Mouse (Mus musculus): ENCODE data around the gene Larp1.

The Larp1 gene

GRCm38 (mm10) chr11:58003734-58004133 is 5.1 kb upstream of the Larp1 start:
- DNase-seq = no peak

GRCm38 (mm10) chr11:58005110-58005509 is 3.8 kb upstream of the Larp1 start:
- DNase-seq = no peak

DNA sequence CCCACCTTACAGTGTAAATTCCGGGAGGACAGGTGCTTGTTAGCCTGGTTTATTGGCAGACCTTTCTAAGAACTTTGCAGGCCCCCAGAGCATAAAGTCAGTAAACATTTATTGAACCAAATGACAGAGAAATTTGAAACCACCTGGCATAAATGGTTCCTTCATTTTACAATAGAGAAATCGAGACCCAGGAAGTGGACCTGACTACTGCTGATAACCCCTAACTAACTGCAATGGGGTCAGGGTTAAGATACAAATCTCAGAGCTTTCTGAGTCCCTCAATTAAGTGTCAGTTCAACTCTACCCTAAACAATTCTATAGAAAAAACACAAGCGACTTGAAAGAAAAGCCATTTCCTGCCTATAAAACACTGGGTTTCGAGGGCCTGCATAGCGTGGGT is 851 bp upstream of the Larp1 start:
- no peak for DNase-seq

DNA sequence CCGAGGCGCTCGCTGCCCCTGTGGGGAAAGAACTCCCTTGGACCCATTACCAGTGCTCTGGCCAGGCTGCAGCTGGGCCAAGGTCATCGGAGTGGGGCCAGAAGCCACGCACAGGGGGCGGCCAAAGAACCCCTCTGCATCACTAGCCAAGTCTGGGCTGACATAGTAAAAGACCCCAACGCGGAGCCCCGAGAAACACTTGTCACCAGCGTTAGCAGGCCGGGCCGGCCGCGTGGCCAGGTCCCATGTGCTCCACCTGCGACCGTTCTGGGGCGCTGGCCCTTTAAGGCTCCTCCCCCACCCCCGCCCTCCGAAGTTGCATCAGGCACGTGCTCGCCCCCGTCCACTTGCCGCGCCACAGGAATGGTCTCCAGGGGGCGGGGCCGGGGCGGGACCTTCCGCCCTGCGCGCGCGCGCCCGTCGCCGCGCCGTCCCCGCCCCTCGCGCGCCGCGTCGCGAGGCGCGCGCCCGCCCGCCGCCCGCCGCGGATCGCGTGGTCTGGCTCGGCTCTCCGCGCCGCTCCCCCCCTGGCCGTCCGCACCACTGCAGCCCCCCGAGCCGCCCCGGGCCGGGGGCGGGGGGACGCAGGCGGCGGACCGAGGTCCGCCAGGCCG is 320 bp upstream of the Larp1 start:
- DNase-seq = peak; percentile 85

DNA sequence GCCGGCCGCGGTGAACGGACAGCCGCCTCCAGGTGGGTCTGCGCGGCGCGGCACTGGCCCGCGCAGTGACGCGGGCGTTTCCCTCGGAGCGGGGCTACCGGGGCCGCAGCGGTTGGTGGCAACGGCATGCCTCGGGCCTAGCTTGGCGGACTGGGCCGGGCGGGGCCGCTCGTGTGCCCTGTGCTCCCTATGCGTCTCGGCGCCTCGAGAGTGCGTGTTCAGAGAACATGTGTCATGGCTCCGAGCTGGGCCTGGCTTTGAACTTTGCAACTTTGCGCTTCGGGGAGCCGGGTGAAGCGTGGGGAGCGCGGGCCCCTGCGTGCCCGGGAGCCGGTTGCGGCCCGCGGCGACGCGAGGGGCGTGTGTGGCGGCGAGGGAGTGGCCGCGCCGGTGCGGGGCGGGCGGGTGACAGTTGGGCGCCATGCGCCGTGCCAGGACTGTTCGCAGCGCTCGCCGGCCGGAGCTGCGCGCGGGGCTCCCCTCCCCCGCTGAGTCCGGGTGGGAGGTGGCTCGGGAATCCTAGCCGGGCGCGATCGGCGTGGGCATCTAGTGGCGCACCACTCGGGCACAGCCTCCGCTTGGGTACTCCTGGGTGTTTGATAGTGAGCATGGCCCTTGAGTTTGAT is 765 bp downstream of the Larp1 start:
- DNase-seq = peak; percentile 62

DNA sequence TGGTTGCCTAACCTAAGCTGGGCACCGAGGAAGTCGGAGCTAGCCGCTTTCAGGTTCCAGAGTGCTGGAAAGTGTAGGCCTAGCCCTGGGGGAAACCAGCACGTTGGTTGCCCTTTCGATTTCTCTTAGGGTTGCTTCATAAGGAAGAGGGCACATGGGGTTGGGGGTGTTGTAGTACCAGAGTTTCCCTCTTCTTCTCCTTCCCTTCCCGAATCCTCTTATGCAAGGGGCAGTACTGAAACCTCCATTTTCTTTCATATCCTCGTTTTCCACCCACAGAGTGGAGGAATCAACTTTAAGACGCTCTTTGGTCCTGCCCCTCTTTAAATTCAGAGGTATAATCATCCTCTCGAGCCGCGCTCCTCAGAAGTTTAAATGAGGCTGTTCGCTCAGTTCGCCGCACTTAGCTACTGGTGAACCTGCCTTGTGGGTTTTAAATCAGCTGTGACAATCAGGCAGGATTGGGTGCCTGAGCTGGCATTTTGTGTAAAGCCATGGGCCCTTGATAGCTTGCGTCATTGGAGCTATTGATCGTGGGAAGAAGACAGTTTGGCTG is 1.4 kb downstream of the Larp1 start:
- DNase-seq = no peak

DNA sequence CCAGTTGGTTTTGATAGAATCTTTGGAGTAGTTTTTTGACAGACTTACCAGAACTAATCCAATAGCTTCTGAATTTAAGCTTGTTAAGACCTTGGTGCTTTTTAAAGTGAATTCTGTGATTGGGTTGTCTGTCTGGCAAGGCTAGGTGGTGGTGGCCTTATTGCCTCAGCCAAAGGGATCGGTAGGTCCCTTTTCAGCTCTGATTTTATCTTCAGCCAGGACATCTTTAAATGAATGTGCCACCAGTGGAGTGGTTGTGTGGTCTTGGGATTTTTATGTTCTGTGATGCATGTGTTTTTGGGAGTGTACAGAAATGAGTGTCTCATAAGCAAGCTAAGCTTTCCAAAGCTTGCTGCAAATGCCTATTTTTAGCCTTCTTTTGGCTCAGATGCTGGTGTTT is 2.1 kb downstream of the Larp1 start:
- DNase-seq = no peak

GRCm38 (mm10) chr11:58011813-58012212 is 2.9 kb downstream of the Larp1 start:
- no peak for DNase-seq

DNA sequence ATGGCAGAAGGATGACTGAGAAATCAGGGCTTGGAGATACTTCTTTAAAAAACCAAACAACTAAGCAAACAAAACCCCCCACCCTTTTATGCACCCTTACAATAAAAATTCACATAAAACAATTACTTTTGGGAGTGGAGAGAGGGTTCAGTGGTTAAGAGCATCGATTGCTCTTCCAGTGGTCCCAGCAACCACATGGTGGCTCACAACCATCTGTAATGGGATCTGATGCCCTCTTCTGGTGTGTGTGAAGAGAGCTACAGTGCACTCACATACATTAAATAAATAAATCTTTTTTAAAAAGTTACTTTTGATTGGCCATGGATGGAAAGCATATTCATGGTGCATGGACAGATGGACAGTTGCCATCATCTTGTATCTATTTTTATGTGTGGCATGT is 3.8 kb downstream of the Larp1 start:
- no peak for DNase-seq

DNA sequence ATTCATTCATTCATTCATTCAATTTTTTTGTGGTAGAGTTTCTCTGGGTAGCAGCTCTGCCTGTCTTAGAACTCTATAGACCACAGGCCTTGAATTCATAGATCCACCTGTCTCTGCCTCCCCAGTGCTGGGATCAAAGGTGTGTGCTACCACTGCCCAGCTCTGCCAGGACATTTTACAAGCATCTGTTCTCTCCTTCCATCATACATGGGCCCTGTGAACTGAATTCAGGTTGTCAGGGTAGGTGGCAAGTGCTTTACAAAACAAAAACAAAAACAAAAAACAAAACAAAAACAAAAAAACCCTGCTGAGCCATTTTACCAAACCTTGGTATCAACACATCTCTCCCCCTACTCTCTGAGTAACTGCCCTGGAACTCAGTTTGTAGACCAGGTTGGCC is 4.2 kb downstream of the Larp1 start:
- DNase-seq = no peak

- no peak for DNase-seq
These were observed 5.7 kb downstream of the Larp1 start for GRCm38 (mm10) chr11:58014604-58015003.

DNA sequence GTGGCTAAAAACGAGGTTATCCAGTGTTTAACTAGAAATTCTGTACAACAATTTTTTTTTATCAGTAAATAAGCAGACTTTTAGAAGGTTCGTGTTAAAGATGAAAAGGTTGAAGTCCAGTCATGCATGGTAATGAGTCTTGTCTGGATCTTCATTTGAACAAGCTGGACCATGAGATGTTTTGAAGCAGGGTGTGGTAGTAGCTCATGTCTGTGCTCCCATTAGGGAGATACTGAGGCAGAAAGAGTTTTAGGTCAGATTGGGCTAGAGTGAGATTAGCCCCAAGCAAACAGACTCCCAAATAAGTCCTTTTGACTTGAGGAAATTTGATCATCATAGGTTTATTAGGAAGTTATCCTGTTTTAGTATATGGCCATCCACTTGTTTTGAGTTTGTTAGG is 6.5 kb downstream of the Larp1 start:
- DNase-seq = no peak

- DNase-seq = no peak
These were observed 7.5 kb downstream of the Larp1 start for GRCm38 (mm10) chr11:58016371-58016770.

GRCm38 (mm10) chr11:58017422-58017821 is 8.6 kb downstream of the Larp1 start:
- DNase-seq = no peak

DNA sequence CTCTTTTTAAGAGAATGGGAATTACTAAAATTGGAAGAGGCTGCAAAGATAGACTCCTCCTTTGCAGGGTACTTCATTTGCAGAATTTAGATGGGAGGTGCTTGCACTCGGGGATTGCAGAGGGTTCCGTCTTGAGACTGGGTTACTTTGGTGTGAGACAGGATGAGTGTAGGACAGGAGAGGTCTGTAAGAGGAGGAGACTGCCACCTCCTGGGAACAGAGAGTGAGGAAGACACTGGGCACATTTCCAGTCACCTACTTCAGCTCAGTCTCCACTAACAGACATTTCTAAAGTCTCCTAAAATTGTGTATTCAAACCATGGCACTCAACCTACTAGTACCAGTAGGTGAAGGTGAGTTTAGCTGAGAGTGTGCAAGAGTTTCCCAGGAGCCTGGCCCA is 9.4 kb downstream of the Larp1 start:
- DNase-seq = no peak

- no peak for DNase-seq
These were observed 9.8 kb downstream of the Larp1 start for GRCm38 (mm10) chr11:58018701-58019100.

DNA sequence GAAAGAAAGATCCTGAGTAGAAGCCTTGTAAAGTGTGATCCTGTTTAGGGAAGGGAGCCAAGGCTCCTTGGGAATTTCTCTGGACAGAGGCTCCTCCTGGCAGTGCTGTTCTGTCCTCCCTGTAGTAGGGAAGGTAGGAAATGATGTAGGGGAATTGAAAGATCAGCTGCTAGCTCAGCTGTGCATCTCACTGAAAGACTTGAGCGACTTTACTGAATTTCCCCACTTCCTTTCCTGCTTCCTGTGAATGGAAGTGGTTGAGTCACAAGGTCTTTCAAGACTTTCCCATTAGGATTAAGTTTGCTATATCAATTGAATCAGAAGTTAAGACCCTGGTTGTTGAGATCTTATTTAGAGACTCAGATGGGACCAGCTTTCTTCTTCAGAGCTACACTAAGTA is 12.2 kb downstream of the Larp1 start:
- DNase-seq = no peak

GRCm38 (mm10) chr11:58021618-58022017 is 12.8 kb downstream of the Larp1 start:
- DNase-seq = no peak

DNA sequence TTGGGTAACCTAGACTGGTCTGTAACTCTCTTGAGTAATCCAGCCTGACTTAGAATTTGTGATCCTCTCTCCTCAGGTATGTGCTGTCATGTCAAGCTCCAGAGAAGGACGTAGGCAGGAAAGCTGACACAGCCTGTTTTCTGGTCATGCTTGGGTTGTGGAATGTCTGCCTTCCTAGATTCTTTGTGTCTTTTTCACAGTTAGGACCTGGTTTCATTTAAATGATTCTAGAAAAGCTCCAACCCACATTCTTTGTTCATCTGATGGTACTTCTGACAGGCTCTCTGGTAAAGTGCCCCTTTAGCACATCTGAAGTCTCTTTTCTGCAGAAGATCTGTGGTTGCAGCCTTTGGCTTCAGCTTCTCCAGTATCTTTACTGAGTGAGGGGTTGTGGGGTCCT is 15.4 kb downstream of the Larp1 start:
- DNase-seq = no peak

GRCm38 (mm10) chr11:58024671-58025070 is 15.8 kb downstream of the Larp1 start:
- DNase-seq = no peak

DNA sequence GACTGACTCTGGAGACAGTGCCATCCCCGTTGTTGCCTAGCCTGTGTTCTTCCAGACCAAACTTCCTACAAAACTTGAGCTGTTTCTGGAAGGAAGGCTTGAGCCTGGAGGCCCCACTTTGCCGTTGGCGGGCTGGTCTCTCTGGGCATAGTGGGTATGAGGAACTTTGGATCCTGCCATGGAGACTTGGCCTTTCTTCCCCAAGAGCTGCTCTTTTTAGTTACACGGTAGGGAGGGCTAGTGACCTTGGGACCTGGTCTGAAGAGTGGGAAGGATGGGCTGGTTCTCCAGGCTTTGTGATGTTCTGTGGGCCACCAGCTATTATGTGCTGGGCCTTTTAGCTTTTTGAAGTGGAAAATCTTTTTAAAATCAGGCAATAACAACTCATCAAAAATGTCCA is 17.0 kb downstream of the Larp1 start:
- no peak for DNase-seq

- DNase-seq = no peak
These were observed 17.5 kb downstream of the Larp1 start for GRCm38 (mm10) chr11:58026337-58026736.

GRCm38 (mm10) chr11:58026860-58027259 is 18.0 kb downstream of the Larp1 start:
- no peak for DNase-seq

GRCm38 (mm10) chr11:58028981-58029380 is 20.1 kb downstream of the Larp1 start:
- no peak for DNase-seq

GRCm38 (mm10) chr11:58029869-58030268 is 21.0 kb downstream of the Larp1 start:
- no peak for DNase-seq

Measured in right cerebral cortex, postnatal 14 days (tissue).